Mouse (Mus musculus) heart, postnatal 4 days (tissue): ENCODE data around the gene Pola2. TPM values are rescaled to one million over a fixed set of nuclear protein-coding genes. Genes with fewer than 3 reads are reported as not detected.

Source experiments
- DNase-seq: peaks from one replicate; pipeline ENCODE4 v3.0.0; 2021
- total RNA-seq, 2 experiments: library from RNA; stranded (reverse); gene quantifications; 2 replicates each; pipeline ENCODE4 v1.2.3; 2021

The Pola2 gene
- total RNA-seq, 2 experiments from 2014 or later, result 32.9 to 37.1 TPM

GRCm38 (mm10) chr19:5893282-5894001 lies 70.6 kb downstream of the Pola2 start:
- no peak for DNase-seq

- no peak for DNase-seq
Observed at GRCm38 (mm10) chr19:5892735-5893134, 71.3 kb downstream of the Pola2 start.

GRCm38 (mm10) chr19:5892262-5892661 lies 71.7 kb downstream of the Pola2 start:
- no peak for DNase-seq

- no peak for DNase-seq
Observed at GRCm38 (mm10) chr19:5891521-5892258, 72.3 kb downstream of the Pola2 start.

Other genes starting within 250 kb of the Pola2 start
- gene Ehbp1l1, start 237.9 kb downstream of the Pola2 start, total RNA-seq, result 100 to 1,000 TPM; 179 to 191 TPM
- gene Fam89b, start 234.5 kb downstream of the Pola2 start, total RNA-seq, result 10 to 100 TPM; 48.3 to 49.0 TPM
- 10 to 100 TPM; 78.7 to 79.6 TPM for gene Ltbp3, start 223.3 kb downstream of the Pola2 start, total RNA-seq
- 10 to 100 TPM; 60.6 to 69.0 TPM for gene Scyl1, start 192.8 kb downstream of the Pola2 start, total RNA-seq
- 10 to 100 TPM; 18.6 to 20.9 TPM for gene Frmd8, start 88.9 kb downstream of the Pola2 start, total RNA-seq
- 1 to 10 TPM; 5.4 to 6.2 TPM for gene Slc25a45, start 86.4 kb downstream of the Pola2 start, total RNA-seq
- gene Tigd3, start 70.1 kb downstream of the Pola2 start, total RNA-seq, result 1 to 10 TPM; 2.0 TPM
- gene Dpf2, start 51.2 kb downstream of the Pola2 start, total RNA-seq, result 100 to 1,000 TPM; 111 to 119 TPM
- gene Cdc42ep2, start 39.4 kb downstream of the Pola2 start, total RNA-seq, result 10 to 100 TPM; 14.2 to 14.7 TPM
- gene Slc22a20, start 21.9 kb upstream of the Pola2 start, total RNA-seq, result not detected
- 10 to 100 TPM; 27.4 to 29.1 TPM for gene Capn1, start 51.7 kb upstream of the Pola2 start, total RNA-seq
- 10 to 100 TPM; 16.2 to 16.4 TPM for gene Syvn1, start 82.4 kb upstream of the Pola2 start, total RNA-seq
- 10 to 100 TPM; 37.8 to 41.7 TPM for gene Mrpl49, start 93.6 kb upstream of the Pola2 start, total RNA-seq
- gene Fau, start 93.6 kb upstream of the Pola2 start, total RNA-seq, result 100 to 1,000 TPM; 802 to 870 TPM
- 10 to 100 TPM; 16.2 to 16.7 TPM for gene Znhit2, start 97.0 kb upstream of the Pola2 start, total RNA-seq
- gene Tm7sf2, start 104.2 kb upstream of the Pola2 start, total RNA-seq, result 1 to 10 TPM; 5.0 to 5.9 TPM
- 10 to 100 TPM; 38.0 to 40.0 TPM for gene Vps51, start 113.0 kb upstream of the Pola2 start, total RNA-seq
- gene Tmem262, start 115.8 kb upstream of the Pola2 start, total RNA-seq, result not detected
- gene Gm28374, start 118.1 kb upstream of the Pola2 start, total RNA-seq, result under 1 TPM in 1 of 2 experiments, not detected in 1; 0.41 TPM
- gene Zfpl1, start 120.8 kb upstream of the Pola2 start, total RNA-seq, result 10 to 100 TPM; 25.8 to 28.3 TPM
- gene Cdca5, start 120.8 kb upstream of the Pola2 start, total RNA-seq, result 10 to 100 TPM; 12.8 to 14.8 TPM
- under 1 TPM; 0.60 to 0.68 TPM for gene AC131692.1, start 130.2 kb upstream of the Pola2 start, total RNA-seq
- under 1 TPM; 0.50 to 0.52 TPM for gene Naaladl1, start 141.6 kb upstream of the Pola2 start, total RNA-seq
- 10 to 100 TPM; 17.4 to 17.6 TPM for gene Sac3d1, start 154.4 kb upstream of the Pola2 start, total RNA-seq
- 10 to 100 TPM; 13.4 to 13.7 TPM for gene Snx15, start 164.1 kb upstream of the Pola2 start, total RNA-seq
- gene Batf2, start 176.8 kb upstream of the Pola2 start, total RNA-seq, result under 1 TPM; 0.21 to 0.38 TPM
- gene Arl2, start 177.3 kb upstream of the Pola2 start, total RNA-seq, result 10 to 100 TPM; 62.3 to 62.8 TPM
- not detected for gene Majin, start 220.2 kb upstream of the Pola2 start, total RNA-seq